Mouse (Mus musculus) spleen, postnatal 4 days (tissue): ENCODE data around the gene Atp2a1.
A peak's percentile ranks its signal among the peaks of the same experiment; 100 is the strongest.
"Not testable (repeated sequence)": the region's sequence is repeated elsewhere in the genome, so short reads cannot be mapped to it uniquely, and the experiment has no call there.

Source experiments
- DNase-seq, 2 experiments: peaks; one replicate each; pipeline ENCODE4 v3.0.0; 2022; ENCODE audit warnings: low spot score in 2 of 2

The Atp2a1 gene

GRCm38 (mm10) chr7:126416615-126417014 is 46.3 kb downstream of the Atp2a1 start:
- DNase-seq = peak in 1 of 2 experiments; percentile 42

DNA sequence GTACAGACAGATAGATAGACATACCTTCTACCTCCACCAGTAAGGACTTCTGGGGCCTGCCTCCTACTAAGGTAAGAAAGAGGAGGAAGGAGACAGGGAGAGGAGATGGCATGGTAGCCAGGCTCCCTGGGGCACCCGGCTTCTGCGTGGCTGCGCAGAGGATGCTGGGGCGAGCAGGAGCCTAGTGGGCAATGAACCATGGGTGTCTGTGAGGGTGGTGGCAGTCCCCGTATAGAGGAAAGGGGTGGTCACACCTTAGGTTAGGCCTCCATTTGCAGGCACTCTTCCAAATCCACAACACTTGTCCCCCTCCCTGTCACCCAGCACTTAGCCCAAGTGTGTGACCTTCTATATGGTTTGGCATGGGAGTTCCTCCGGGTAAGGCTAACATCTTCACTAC is 48.2 kb downstream of the Atp2a1 start, which contains the start of gene Cd19:
Cd19 (minus strand) TSS at position 165 of the 400 bp plus-strand sequence.
- peak; percentile 45 to 76 for DNase-seq

DNA sequence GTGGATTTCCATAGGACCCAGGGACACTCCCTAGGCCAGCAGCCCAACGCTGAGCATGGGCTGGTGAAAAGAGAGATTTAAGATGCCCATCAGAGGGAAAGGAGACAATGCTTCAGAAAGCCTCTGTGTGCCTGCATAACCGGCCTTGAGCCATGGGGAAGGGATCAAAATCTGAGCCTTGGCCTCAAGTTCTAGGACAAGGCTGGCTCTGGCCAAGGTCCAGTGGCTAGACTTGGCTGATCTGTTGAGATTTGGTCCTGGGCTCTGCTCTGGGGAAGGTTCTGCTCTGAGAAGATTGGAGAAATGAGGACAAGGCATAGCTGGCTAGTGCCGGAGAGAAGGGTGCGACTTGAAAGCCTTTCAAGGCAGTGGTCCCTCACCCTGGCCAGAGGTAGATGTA is 51.8 kb downstream of the Atp2a1 start:
- no peak for DNase-seq

DNA sequence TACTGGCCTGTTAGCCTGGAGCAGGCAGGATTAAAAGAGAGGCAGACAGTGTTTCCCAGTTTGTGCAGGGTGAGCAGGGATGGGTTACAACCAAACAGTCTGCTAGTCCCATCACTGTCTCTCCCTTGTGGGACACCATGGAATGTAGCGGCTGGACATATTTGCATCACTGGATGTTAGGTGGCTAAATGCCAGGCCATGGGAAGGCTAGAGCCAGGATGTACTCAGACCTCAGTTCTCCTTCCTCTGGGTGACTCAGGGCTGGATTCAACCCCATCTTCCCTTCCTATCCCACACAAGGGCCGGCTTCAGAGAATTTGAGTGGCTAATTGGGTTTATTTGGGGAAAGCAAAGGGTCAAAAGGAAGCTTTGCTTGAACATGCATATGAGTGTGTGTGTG is 54.2 kb downstream of the Atp2a1 start:
- no peak for DNase-seq

- DNase-seq = not testable (repeated sequence)
These were observed 60.4 kb downstream of the Atp2a1 start for GRCm38 (mm10) chr7:126402518-126402917.

DNA sequence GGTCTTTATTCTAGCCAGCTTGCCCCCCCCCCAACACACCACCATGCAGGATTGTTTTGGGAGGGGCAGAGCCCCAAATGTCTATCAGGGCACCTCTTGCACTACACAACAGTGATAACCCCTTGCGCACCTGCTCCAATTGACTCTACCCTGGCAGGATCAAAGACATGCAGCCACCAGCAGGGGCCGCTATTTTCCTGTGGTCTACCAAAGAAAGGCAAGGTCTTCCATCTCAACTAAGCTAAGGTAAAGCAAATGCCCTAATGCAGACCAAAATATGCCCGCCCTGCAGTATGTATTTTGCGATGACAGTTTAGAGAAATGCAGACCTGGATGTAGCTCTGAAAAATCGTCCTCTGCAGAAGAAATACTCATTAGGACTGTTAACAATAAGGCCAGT is 63.4 kb downstream of the Atp2a1 start:
- peak; percentile 86 to 96 for DNase-seq

DNA sequence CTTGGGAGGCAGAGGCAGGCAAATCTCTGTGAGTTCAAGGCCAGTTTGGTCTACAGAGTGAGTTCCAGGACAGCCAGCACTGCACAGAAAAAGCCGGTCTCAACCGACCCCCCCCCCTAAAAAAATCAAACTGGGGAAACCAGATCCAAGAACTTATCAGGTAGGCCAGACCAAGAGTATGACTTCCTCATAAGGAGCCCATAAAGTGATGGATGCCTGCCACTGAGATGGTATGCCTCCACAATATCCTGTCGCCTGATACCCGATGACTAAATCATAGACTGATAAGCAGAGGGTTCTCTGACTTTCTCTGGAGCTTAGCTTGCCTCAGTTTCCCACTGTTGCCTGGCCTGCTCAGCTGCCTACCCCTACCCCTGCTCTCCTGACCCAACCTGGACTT is 65.1 kb downstream of the Atp2a1 start:
- DNase-seq = no peak

- DNase-seq = no peak
These were observed 65.7 kb downstream of the Atp2a1 start for GRCm38 (mm10) chr7:126397221-126397620.

DNA sequence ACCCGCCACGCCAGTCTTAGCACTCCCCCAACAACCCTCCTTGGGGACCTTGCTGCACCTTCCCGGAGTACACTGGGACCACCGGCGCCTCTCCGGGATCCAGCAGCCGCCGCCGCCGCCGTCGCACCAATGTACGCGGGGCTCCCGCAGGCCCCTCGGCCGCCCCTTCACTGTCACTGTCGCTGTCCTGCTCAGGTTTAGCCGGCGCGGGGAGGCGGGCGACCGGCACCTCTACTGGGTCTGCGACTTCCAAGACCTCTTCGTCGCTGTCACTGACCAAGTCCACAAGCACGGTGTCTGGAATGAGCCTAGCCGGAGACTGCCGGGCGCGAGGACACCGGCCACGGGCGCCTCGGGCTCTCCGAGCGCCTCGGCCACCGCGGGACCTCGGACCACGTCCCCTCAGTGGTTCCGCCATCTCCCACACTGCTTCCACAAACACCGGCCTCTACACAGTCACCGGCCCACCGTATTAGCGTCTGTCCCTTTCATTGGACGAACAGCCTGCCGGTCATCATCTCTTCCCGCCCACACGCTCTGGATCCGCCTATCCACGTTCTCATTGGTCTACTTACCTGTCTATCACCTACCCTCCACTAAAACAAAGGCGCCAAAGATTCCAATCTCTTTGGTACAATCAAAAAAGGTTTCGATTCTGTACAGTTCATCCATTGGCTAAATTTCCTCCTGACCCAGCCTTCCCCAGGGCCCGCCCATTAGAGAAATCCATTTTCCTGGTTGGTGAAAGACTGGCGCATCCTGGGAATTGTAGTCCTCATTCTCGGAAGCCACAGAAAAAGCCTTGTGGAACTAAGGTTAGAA is 66.4 kb downstream of the Atp2a1 start, which contains the start of gene Nfatc2ip:
Nfatc2ip (minus strand) TSS at position 440 of the 822 bp plus-strand sequence.
- peak; percentile 93 to 96 for DNase-seq
